ENCODE assay signal across 12 mouse cellular contexts in the genomic region with DNA sequence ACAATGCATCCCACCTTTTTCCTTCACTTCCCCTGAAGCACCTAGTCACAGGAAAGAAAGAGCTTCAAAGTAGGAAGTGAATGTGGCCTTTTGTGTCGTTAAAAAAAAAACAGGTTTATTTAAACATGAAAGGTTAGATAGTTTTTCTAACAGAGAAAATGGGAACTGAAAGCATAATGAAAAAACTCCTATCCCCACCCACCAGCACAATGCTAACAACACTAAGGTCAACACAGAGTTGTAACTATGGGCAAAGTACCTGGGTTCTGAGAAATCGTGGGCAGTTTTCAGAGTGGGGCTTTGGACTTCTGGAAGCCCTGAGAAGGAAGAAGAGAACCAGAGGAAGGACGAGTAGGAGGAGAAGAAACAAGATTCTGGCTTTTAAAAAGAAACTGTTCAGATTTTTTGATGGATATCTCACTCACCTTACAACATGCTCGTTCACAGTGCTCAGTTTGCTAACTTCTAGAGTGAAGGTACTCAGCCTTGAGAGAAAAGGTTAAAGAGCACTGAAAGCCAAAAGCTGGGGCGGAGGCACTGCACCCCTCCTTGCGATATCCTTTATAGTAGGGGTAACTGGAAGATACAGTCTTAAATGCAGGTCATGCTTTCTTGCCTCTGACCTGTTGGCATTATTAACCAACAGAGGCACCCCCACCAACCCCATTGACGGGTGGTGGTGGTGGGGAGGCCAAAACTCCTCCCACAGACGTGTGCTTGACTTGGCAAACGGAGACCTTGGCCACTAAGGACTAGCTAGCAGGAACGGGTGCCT. TPM values are rescaled to one million over a fixed set of nuclear protein-coding genes. Genes with fewer than 3 reads are reported as not detected.
DNase-seq lines count a peak whose midpoint lies in the region; ATAC-seq lines count a peak whose summit lies in the region.
"Had no signal": no experiment of that assay in that cellular context is flagged by ENCODE, and none has a peak within 500 bp of the region (broad histone marks: within the 10 kb centered on the region; RNA-seq: fewer than 3 reads in every experiment).

No protein-coding gene starts in this region.

- H3K9ac ChIP-seq in midbrain, embryonic 12.5 days (replicated peaks), result no peak overlapping the region
- no peak overlapping the region for H3K9ac ChIP-seq in midbrain, embryonic 16.5 days (ENCODE audit: low read depth, low read length)
- H3K9ac ChIP-seq in intestine, embryonic 16.5 days (ENCODE audit: low read depth, low read length), result no peak overlapping the region
- H3K9ac ChIP-seq: liver, embryonic 14.5 days; neural tube, embryonic 12.5 days had no signal

- no peaks in the 10 kb centered on the region for H3K36me3 ChIP-seq in midbrain, embryonic 12.5 days
- no peaks in the 10 kb centered on the region for H3K36me3 ChIP-seq in midbrain, embryonic 16.5 days (ENCODE audit: control insufficient read depth, insufficient read depth, low read length)
- no peaks in the 10 kb centered on the region for H3K36me3 ChIP-seq in intestine, embryonic 16.5 days (ENCODE audit: control insufficient read depth, insufficient read depth, low read length)
- H3K36me3 ChIP-seq: neural tube, embryonic 12.5 days had no signal

- H3K4me1 ChIP-seq in midbrain, embryonic 12.5 days, result peaks cover 57% of the 10 kb centered on the region
- peaks cover 14% of the 10 kb centered on the region for H3K4me1 ChIP-seq in midbrain, embryonic 16.5 days (ENCODE audit: control insufficient read depth, insufficient read depth, low read length)
- H3K4me1 ChIP-seq in intestine, embryonic 16.5 days (ENCODE audit: control insufficient read depth, insufficient read depth, low read length), result no peaks in the 10 kb centered on the region

- 72% methylated on average over 10 of the region's 10 CpGs for WGBS in midbrain, embryonic 12.5 days
- WGBS in midbrain, embryonic 16.5 days, result 68% methylated on average over 10 of the region's 10 CpGs
- WGBS in intestine, embryonic 16.5 days, result 63% methylated on average over 10 of the region's 10 CpGs

- H3K4me2 ChIP-seq in midbrain, embryonic 12.5 days (replicated peaks), result no peak overlapping the region
- no peak overlapping the region for H3K4me2 ChIP-seq in midbrain, embryonic 16.5 days (ENCODE audit: low read length)
- no peak overlapping the region for H3K4me2 ChIP-seq in intestine, embryonic 16.5 days (ENCODE audit: low read depth, low read length)
- H3K4me2 ChIP-seq: neural tube, embryonic 12.5 days had no signal

- no peak overlapping the region for H3K4me3 ChIP-seq in midbrain, embryonic 12.5 days
- H3K4me3 ChIP-seq in midbrain, embryonic 16.5 days (ENCODE audit: low read depth, low read length), result no peak overlapping the region
- H3K4me3 ChIP-seq in intestine, embryonic 16.5 days (ENCODE audit: low read length), result no peak overlapping the region
- H3K4me3 ChIP-seq: neural tube, embryonic 12.5 days had no signal

- peaks cover 18% of the 10 kb centered on the region; the same call in 1 of the 2 replicates for H3K27me3 ChIP-seq in midbrain, embryonic 12.5 days
- H3K27me3 ChIP-seq in midbrain, embryonic 16.5 days (ENCODE audit: control insufficient read depth, insufficient read depth, low read depth, low read length), result no peaks in the 10 kb centered on the region; the same call in 1 of the 2 replicates
- H3K27me3 ChIP-seq in intestine, embryonic 16.5 days (replicated peaks; ENCODE audit: control insufficient read depth, insufficient read depth, low read length), result no peaks in the 10 kb centered on the region; the same call in 1 of the 2 replicates
- H3K27me3 ChIP-seq: neural tube, embryonic 12.5 days had no signal

- peak; percentile 32 for DNase-seq in adrenal gland, postnatal 10 days
- no peak for DNase-seq in adrenal gland, postnatal 25 days
- peak; percentile 87 for DNase-seq in adipocyte (ENCODE audit: low spot score)
- DNase-seq in naive thymus-derived CD4-positive, alpha-beta T cell, adult 2 months (ENCODE audit: low read depth), result peak; percentile 45
- no peak for DNase-seq in T-cell, adult 2 months (ENCODE audit: low spot score)
- DNase-seq: gastrocnemius, postnatal 10 days had no signal

- peak overlapping the region; percentile 97; the same call in 1 of the 2 replicates for H3K27ac ChIP-seq in midbrain, embryonic 12.5 days (replicated peaks)
- no peak overlapping the region for H3K27ac ChIP-seq in midbrain, embryonic 16.5 days (ENCODE audit: low read length)
- H3K27ac ChIP-seq in intestine, embryonic 16.5 days (ENCODE audit: low read length), result no peak overlapping the region
- H3K27ac ChIP-seq: liver, embryonic 14.5 days; neural tube, embryonic 12.5 days had no signal

- no peaks in the 10 kb centered on the region for H3K9me3 ChIP-seq in midbrain, embryonic 12.5 days
- H3K9me3 ChIP-seq in midbrain, embryonic 16.5 days (replicated peaks; ENCODE audit: control insufficient read depth, low read length, poor library complexity, severe bottlenecking), result no peaks in the 10 kb centered on the region
- no peaks in the 10 kb centered on the region for H3K9me3 ChIP-seq in intestine, embryonic 16.5 days (ENCODE audit: control insufficient read depth, low read length)
- H3K9me3 ChIP-seq: megakaryocyte, embryonic 14.5 days; neural tube, embryonic 12.5 days had no signal

- no peak for ATAC-seq in midbrain, embryonic 12.5 days (ENCODE audit: low FRiP score, low read depth)
- ATAC-seq in midbrain, embryonic 16.5 days, result no peak
- no peak for ATAC-seq in intestine, embryonic 16.5 days

RNA-seq across cellular contexts. Expression of gene Parp11, which starts 1.2 kb away (rescaled TPM):
- total RNA-seq in adrenal gland, postnatal 10 days (2021), result 10 to 100 TPM; 15.3 to 25.4 TPM
- 18.8 and 28.1 TPM in 2 replicates for total RNA-seq in adrenal gland, postnatal 25 days (2021)
- polyA plus RNA-seq in midbrain, embryonic 12.5 days (2016; fragmentation: Nextera tagmentation; extraction: Ambion mirVana), result 71.8 and 72.0 TPM in 2 replicates
- polyA plus RNA-seq in midbrain, embryonic 16.5 days (2015; fragmentation: Nextera tagmentation; extraction: Ambion mirVana), result 90.5 and 100 TPM in 2 replicates
- 17.3 and 17.8 TPM in 2 replicates for polyA plus RNA-seq in intestine, embryonic 16.5 days (2015; fragmentation: Nextera tagmentation; extraction: Ambion mirVana)

Comparison
In these comparisons a context has a peak if more than half of its experiments do, and no peak if none do; other contexts are left out.
1. DNase-seq: peak in adrenal gland, postnatal 10 days (single experiment), adipocyte (single experiment) and naive thymus-derived CD4-positive, alpha-beta T cell, adult 2 months (single experiment); none in adrenal gland, postnatal 25 days (single experiment) and T-cell, adult 2 months (single experiment).